Mouse (Mus musculus) CD4-positive, CD25-positive, alpha-beta regulatory T cell, adult 2 months (primary cell): Measurements from ENCODE around the gene Dusp9.
A peak's percentile ranks its signal among the peaks of the same experiment; 100 is the strongest.

Experiments
- DNase-seq: peaks from one replicate; pipeline ENCODE4 v3.0.0-alpha.2; 2012; ENCODE audit warnings: low read depth, low spot score

The Dusp9 gene

DNA sequence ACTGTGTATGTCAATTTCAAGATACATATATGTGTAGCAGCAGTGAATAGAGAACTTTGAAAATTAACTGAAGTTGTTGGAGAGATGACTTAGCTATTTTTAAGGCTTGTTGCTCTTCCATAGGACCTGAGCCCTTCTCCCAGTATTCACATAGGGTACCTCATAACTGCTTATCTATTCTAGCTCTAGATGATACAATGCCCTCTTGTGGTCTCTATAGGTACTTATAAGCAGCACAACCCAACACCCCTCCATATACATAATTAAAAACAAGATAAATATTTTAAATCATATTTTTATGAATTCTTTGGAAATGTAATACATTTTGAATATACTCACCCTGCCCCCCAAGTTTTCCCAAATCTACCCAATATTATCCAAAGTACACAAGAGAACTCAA, 23.9 kb downstream of the Dusp9 start:
- peak; percentile 37 for DNase-seq

DNA sequence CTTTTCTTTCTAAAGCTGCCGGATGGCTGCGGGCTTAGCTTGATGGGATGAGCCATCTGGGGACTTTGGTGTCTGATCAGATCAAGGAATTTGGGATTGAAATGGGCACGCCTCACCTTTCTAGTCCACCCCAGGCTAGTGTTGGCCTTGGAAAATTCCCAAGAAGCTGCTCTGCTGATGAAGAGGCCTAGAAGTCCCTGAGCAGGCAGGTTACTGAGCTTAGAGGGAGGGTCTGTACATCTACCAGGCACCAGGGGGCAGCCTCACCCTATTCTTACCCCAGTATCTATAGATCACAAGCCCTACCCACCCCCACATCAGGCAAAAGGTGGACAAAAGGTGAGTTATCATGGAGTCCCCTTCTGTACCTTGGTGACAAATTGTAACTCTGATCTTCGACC, 32.8 kb downstream of the Dusp9 start:
- peak; percentile 83 for DNase-seq

DNA sequence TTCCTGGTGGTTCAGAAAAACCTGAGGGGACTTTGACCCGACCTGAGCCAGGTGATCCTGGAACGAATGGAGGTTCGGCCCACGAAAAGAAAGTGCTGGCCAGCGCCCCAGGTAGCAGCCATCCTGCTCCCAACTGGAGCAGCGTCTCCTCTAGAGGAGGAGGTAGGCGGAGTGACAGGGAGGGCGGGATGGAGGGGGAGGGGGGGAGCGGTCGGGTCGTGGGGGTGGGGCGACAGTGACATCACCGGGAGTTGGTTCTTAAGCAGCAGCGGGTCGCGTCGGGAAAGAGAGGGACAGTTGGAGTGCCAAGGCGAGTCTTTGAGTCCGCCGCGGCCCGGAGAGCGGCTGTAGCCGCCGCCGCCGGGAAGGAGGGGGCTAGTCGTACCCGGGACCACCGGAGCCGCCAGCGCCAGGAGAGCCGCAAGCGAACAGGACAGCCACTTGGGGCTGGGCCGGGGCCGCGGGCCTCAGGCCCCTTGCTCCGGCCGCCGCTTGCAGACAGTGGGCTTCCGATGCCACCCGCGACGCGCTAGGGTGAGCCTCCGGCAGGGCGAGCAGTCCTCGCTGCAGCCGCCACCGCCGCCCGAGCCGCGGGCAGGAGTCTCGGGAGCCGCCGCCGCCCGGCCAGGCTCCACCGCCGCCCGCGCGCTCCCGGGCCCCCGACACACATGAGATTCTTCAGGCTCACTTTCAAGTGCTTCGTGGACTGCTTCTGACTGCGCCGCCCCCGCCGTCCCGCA, 33.8 kb downstream of the Dusp9 start, which contains the start of gene Slc6a8:
Gene Slc6a8 (plus strand): TSS at position 272 of the 740 bp plus-strand sequence.
- DNase-seq, result peak; percentile 46

DNA sequence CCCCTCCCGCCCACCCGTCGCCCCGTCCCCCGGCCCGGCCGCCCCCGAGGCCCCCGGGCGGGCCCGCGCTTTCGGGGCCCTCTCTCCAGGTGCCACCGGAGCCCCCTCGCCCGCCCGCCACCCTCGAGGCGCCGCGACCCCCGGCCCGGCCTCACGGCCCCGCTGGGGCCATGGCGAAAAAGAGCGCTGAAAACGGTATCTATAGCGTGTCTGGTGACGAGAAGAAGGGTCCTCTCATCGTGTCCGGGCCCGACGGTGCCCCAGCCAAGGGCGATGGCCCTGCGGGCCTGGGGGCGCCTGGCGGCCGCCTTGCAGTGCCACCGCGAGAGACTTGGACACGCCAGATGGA, 34.4 kb downstream of the Dusp9 start:
- DNase-seq, result no peak

DNA sequence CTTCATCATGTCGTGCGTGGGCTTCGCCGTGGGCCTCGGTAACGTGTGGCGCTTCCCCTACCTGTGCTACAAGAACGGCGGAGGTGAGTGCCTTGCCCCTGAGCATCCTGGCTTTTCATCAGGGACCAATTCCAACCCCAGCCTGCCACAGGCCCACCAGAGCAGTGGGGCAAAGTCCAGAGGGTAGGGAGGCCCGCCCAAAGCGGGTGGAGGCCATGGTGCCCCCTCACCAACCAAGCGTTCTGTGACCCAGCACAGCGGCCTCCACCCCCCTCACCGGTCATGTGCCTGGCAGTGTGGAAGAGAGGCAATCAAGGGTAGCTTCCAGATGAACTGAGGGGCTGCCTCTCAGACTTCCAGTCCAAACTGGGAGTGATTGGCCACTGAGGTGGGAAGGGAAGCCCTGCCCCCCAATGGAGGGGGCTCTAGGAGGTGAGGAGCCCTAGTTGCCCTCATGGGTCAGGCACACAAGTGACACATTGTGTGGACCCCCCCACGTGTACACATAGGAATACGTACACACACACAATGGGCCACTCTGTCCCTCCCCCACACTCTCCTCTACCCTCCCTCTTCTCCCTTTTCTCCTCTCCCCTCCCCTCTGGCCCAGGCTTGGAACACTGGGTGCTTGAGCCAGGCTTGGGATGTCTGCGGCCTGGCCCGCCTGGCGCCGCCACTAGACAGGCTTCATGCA, 34.9 kb downstream of the Dusp9 start:
- DNase-seq, result no peak

DNA sequence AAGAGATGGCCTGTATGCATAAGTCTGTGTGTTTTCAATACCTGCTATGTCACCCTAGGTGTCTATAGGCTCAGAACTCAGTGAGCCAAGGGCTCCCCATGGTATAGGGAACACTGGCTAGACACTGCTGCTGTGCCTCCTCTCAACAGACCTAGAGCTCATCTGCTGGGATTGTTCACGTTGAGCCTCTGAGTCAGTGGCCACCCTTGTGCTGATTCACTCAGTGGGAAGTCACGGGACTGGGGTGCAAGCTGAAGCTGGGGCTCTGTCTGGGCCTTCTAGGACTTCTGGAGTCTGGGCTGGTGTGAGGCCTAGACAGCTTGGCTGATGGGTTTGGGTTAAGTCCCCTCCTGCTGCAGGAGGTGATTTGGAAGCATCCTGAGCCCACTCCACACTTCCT, 36.0 kb downstream of the Dusp9 start:
- no peak for DNase-seq

DNA sequence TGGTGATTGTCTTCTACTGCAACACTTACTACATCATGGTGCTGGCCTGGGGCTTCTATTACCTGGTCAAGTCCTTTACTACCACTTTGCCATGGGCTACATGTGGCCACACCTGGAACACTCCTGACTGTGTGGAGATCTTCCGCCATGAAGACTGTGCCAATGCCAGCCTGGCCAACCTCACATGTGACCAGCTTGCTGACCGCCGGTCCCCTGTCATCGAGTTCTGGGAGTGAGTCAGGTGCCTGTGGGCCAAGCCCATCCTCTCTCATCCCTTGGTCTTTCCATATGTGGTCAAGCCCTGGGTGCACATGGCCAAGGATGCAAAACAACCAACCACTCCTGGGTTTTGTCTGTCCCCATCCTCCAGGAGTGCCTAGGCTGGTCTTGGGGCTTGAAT, 37.4 kb downstream of the Dusp9 start:
- DNase-seq, result no peak

DNA sequence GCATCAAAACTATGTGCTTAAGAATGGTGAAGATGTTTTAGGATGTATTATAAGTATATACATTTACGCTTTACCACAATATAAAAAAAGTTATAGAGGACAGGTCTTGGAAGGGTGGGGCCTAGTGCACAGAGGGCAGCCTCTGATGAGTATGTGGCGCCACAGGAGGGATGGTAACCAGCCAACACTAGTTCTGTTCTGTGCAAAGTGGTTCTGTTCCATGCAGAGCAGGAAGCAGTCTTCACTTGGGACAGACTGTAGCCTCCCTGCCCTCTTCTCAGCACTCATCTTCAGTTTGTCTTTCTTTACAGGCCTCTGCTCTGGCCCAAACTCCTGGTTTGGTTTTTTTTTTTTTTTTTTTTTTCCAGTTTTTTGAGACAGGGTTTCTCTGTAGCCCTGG, 44.9 kb downstream of the Dusp9 start:
- no peak for DNase-seq

DNA sequence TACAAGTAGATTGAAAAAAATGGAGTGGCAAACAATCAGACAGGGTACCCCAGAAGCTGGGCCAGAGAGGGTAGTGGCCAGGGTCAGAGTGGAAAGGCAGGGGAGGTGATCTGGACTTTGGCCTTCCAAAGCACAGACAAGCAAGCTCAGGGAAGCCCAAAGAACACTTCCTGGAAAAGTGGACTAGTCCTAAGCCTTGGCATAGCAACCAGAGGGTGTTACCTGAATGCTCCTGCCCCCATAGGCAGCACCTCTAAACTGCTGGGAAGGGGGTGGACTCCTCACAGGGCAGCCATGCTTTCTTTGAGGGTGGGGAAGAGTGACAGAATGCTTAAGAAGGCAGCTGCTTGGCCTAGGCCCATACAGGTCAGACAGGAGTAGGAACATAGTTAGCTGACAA, 45.8 kb downstream of the Dusp9 start:
- no peak for DNase-seq

DNA sequence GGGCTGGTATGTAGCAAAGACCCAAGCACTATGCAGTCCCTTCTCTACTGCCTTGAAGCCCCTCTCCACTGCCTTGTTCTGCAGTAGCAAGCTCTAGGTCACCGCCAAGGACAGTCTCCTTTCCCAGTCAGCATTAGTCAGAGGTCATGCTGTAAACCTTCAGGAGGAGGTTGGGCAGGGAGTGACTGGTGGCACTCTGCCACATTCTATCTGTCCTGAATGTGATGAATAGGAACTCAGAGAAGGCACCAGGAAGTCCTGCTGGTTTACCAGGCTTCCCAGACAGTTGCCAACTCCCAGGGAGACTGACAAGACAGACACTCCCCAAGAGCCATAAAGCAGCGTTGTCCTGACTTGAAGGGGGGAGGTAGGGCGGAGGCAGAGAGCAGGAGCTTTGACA, 46.4 kb downstream of the Dusp9 start:
- DNase-seq, result no peak

DNA sequence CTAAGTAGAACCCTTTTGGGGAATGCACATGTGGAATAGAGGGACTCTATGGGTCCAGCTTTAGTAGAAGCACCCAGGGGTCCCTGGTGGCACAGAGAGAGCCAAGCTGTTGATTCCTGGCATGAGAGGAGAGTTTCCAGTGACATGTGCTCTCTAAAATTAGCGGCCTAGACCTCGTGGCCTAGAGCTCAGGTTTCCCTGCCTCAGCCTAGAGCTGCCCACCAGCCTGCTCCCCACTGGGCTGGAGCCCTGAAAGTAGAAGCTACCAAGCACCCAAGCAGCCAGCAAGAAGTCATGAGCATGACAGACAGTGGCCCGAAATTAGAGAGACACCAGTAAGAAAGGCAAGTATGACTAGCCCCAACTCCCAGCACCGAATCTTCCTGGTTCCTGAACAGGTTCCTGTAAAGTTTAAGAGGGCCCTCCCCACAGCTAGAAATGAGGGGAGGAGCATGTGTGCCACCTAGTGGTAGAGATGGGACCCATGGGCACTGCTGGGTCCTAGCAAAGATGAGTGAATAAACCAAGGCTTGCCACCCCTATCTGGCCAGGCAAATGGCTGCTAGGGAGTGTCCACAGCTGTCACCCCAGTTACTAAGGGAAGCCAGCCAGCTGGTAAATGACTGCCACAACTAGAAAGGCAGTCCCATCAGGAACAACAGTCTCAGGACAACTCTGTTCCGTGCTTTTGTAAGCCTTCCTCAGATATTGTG, 51.9 kb downstream of the Dusp9 start:
- DNase-seq, result peak; percentile 70
